Mouse (Mus musculus) midbrain, embryonic 15.5 days (tissue): ENCODE results near the gene Phc2. TPM values are rescaled to one million over a fixed set of nuclear protein-coding genes. Genes with fewer than 3 reads are reported as not detected.

Experiments used
- polyA plus RNA-seq: library from polyadenylated mRNA; unstranded; fragments of >200 nt; fragmentation: Nextera tagmentation; extraction: Ambion mirVana; gene quantifications from 2 replicates; pipeline ENCODE4 v1.2.1, GENCODE M21; 2015

Gene Phc2
- polyA plus RNA-seq, 1 experiment from 2014 or later = 70.0 TPM

Other genes starting within 250 kb of the Phc2 start
- gene Zscan20, start 44.6 kb upstream of the Phc2 start, polyA plus RNA-seq = 5.3 and 6.1 TPM in 2 replicates
- 1.9 and 2.5 TPM in 2 replicates for gene Tlr12, start 36.1 kb upstream of the Phc2 start, polyA plus RNA-seq
- gene A3galt2, start 100.7 kb downstream of the Phc2 start, polyA plus RNA-seq = 0.28 and 0.34 TPM in 2 replicates
- 40.1 and 42.2 TPM in 2 replicates for gene Zfp362, start 151.3 kb downstream of the Phc2 start, polyA plus RNA-seq
- 21.3 and 21.5 TPM in 2 replicates for gene Trim62, start 228.9 kb downstream of the Phc2 start, polyA plus RNA-seq